In the genomic region with DNA sequence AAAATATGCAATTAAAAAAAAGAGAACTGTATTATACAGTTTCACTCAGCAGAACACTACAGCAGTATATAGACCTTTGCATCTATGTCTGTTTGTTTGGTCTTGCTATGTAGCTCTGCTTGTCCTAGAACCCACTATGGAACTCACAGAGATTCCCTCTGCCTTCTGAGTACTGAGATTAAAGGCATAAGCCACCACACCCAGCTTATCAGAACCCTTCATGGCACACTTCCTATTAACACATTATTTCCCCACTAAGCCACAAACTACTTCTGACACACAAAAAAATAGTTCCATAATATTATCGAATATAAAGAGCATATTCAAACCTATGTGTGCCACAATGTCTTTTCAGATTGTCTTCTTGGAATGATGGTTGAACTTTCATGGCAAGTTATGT, we compare ENCODE assay signal across 24 mouse cellular contexts. TPM values are rescaled to one million over a fixed set of nuclear protein-coding genes. Genes with fewer than 3 reads are reported as not detected.
"Had no signal": no experiment of that assay in that cellular context is flagged by ENCODE, and none has a peak within 500 bp of the region (broad histone marks: within the 10 kb centered on the region; RNA-seq: fewer than 3 reads in every experiment).

No protein-coding gene starts in this region.

- DNase-seq: lung, adult 2 months; lung, postnatal 14 days; lung, postnatal 36 days; right cerebral cortex, postnatal 14 days; thymus, adult 2 months; thymus, postnatal 25 days; thymus, postnatal 4 days had no signal

- H3K4me3 ChIP-seq: lung, embryonic 15.5 days; midbrain, embryonic 13.5 days; midbrain, embryonic 15.5 days; myocyte; neural tube, embryonic 13.5 days; stomach, embryonic 15.5 days had no signal

- H3K9me3 ChIP-seq: lung, embryonic 15.5 days; midbrain, embryonic 13.5 days; midbrain, embryonic 15.5 days; neural tube, embryonic 13.5 days; stomach, embryonic 15.5 days had no signal

- ATAC-seq: lung, postnatal 0 days; midbrain, embryonic 13.5 days; midbrain, embryonic 15.5 days had no signal

- H3K4me2 ChIP-seq: lung, embryonic 15.5 days; midbrain, embryonic 11.5 days; midbrain, embryonic 13.5 days; midbrain, embryonic 15.5 days; neural tube, embryonic 13.5 days; stomach, embryonic 15.5 days had no signal

- H3K36me3 ChIP-seq: lung, embryonic 15.5 days; midbrain, embryonic 13.5 days; midbrain, embryonic 15.5 days; neural tube, embryonic 13.5 days; stomach, embryonic 15.5 days had no signal

- H3K27ac ChIP-seq: liver, embryonic 14.5 days; lung, embryonic 15.5 days; macrophage; midbrain, embryonic 13.5 days; midbrain, embryonic 15.5 days; neural tube, embryonic 13.5 days; stomach, embryonic 15.5 days; stomach, postnatal 0 days had no signal

- H3K9ac ChIP-seq: liver, embryonic 14.5 days; lung, embryonic 15.5 days; midbrain, embryonic 13.5 days; midbrain, embryonic 15.5 days; neural tube, embryonic 13.5 days; stomach, embryonic 15.5 days had no signal

- H3K4me1 ChIP-seq: lung, embryonic 15.5 days; midbrain, embryonic 13.5 days; midbrain, embryonic 15.5 days; stomach, embryonic 15.5 days had no signal

- H3K27me3 ChIP-seq: lung, embryonic 15.5 days; midbrain, embryonic 13.5 days; midbrain, embryonic 15.5 days; neural tube, embryonic 13.5 days; stomach, embryonic 15.5 days had no signal

RNA-seq across cellular contexts. Expression of a gene that starts 42.5 kb away (rescaled TPM):
- total RNA-seq: megakaryocyte, adult 5-6 weeks; neutrophil, adult 5-6 weeks had no signal
- polyA plus RNA-seq: liver, embryonic 14.5 days; liver, embryonic 16.5 days; macrophage; midbrain, embryonic 11.5 days; neural tube, embryonic 11.5 days; neural tube, embryonic 13.5 days; spleen, adult 2 months; stomach, embryonic 15.5 days; stomach, postnatal 0 days; urinary bladder, adult 2 months had no signal
